Mouse (Mus musculus) heart, postnatal 0 days (tissue): ENCODE data around the gene Ryr3.

Source experiments
- CTCF ChIP-seq: IDR thresholded peaks from 2 replicates; pipeline ENCODE4 v1.5.1; 2016; ENCODE audit warnings: antibody characterized with exemption, control low read depth, low read depth
- EP300 ChIP-seq: IDR thresholded peaks from 2 replicates; pipeline ENCODE4 v1.6.1; 2016; ENCODE audit warnings: antibody characterized with exemption, low read depth

GRCm38 (mm10) chr2:112590985-112591384, 625.9 kb downstream of the Ryr3 start:
- TF ChIP-seq CTCF (no peak), EP300 (no peak)
